Mouse (Mus musculus) skeletal muscle tissue, adult 2 months (tissue): ENCODE measurements around the gene Antxr2.

Source experiments
- DNase-seq: peaks from one replicate; pipeline ENCODE4 v3.0.0-alpha.2; 2012; ENCODE audit warnings: low read depth, low spot score

The Antxr2 gene

GRCm38 (mm10) chr5:97913901-97914300, 116.9 kb downstream of the Antxr2 start:
- peak; percentile 27 for DNase-seq

- DNase-seq: no peak
Measured at GRCm38 (mm10) chr5:97907482-97907881, 123.4 kb downstream of the Antxr2 start.

- no peak for DNase-seq
Measured at GRCm38 (mm10) chr5:97906537-97907266, 124.1 kb downstream of the Antxr2 start.

GRCm38 (mm10) chr5:97905856-97906255, 125.0 kb downstream of the Antxr2 start:
- DNase-seq: no peak

GRCm38 (mm10) chr5:97901096-97901495, 129.7 kb downstream of the Antxr2 start:
- no peak for DNase-seq

- DNase-seq: no peak
Measured at GRCm38 (mm10) chr5:97899321-97899720, 131.5 kb downstream of the Antxr2 start.

- no peak for DNase-seq
Measured at GRCm38 (mm10) chr5:97885427-97885826, 145.4 kb downstream of the Antxr2 start.

GRCm38 (mm10) chr5:97884110-97884509, 146.7 kb downstream of the Antxr2 start:
- DNase-seq: no peak

- no peak for DNase-seq
Measured at GRCm38 (mm10) chr5:97881421-97881820, 149.4 kb downstream of the Antxr2 start.

- DNase-seq: no peak
Measured at GRCm38 (mm10) chr5:97880115-97880514, 150.7 kb downstream of the Antxr2 start.

- no peak for DNase-seq
Measured at GRCm38 (mm10) chr5:97878871-97879270, 152.0 kb downstream of the Antxr2 start.

- no peak for DNase-seq
Measured at GRCm38 (mm10) chr5:97878215-97878794, 152.5 kb downstream of the Antxr2 start.

GRCm38 (mm10) chr5:97876895-97877294, 153.9 kb downstream of the Antxr2 start:
- no peak for DNase-seq

- peak; percentile 75 for DNase-seq
Measured at GRCm38 (mm10) chr5:97867921-97868320, 162.9 kb downstream of the Antxr2 start.

- DNase-seq: no peak
Measured at GRCm38 (mm10) chr5:97866975-97867374, 163.9 kb downstream of the Antxr2 start.

GRCm38 (mm10) chr5:97857101-97857500, 173.7 kb downstream of the Antxr2 start:
- peak; percentile 76 for DNase-seq

GRCm38 (mm10) chr5:97851981-97852748, 178.7 kb downstream of the Antxr2 start:
- no peak for DNase-seq

GRCm38 (mm10) chr5:97847204-97847895, 183.5 kb downstream of the Antxr2 start:
- DNase-seq: peak; percentile 68

GRCm38 (mm10) chr5:97846503-97846902, 184.3 kb downstream of the Antxr2 start:
- DNase-seq: no peak

GRCm38 (mm10) chr5:97842016-97842415, 188.8 kb downstream of the Antxr2 start:
- no peak for DNase-seq

GRCm38 (mm10) chr5:97839924-97840279, 190.9 kb downstream of the Antxr2 start:
- no peak for DNase-seq
